Mouse (Mus musculus) CH12.LX (cell line): ENCODE results near the gene Pdzd8. TPM values are rescaled to one million over a fixed set of nuclear protein-coding genes. Genes with fewer than 3 reads are reported as not detected.

Experiments
- DNase-seq: peaks from one replicate; pipeline ENCODE4 v3.0.0-alpha.2; 2013; ENCODE audit errors: extremely low read depth
- H3K27ac ChIP-seq: 2 replicates; pipeline ENCODE4 v1.5.1; 2012; ENCODE audit warnings: low read depth, mild to moderate bottlenecking, control low read depth, moderate library complexity; ENCODE audit not compliant: insufficient read depth
- H3K27me3 ChIP-seq: replicated peaks from 2 replicates; pipeline ENCODE3; 2012; ENCODE audit warnings: inconsistent platforms
- H3K36me3 ChIP-seq, 2 experiments: replicated peaks in 1 of 2; 2 replicates each; pipeline versions ENCODE3 to v1.6.1; 2012; ENCODE audit warnings: inconsistent platforms in 1 of 2, low read length in 1 of 2, mild to moderate bottlenecking in 1 of 2, mixed read lengths in 1 of 2, moderate library complexity in 1 of 2; ENCODE audit not compliant: control insufficient read depth in 1 of 2, insufficient read depth in 1 of 2
- H3K4me1 ChIP-seq, 2 experiments: 2 replicates each; pipeline ENCODE4 v1.6.1; 2012; ENCODE audit warnings: inconsistent platforms in 1 of 2, moderate library complexity in 1 of 2; ENCODE audit not compliant: insufficient read depth in 2 of 2, control insufficient read depth in 1 of 2
- H3K4me2 ChIP-seq: 2 replicates; pipeline ENCODE4 v1.6.1; 2012; ENCODE audit warnings: low read depth, mild to moderate bottlenecking, control low read depth; ENCODE audit not compliant: poor library complexity, insufficient read depth, severe bottlenecking
- H3K4me3 ChIP-seq, 3 experiments: fragments of 150-350 bp in 1 of 3; sonication (generic) in 1 of 3; replicated peaks in 1 of 3; 2 replicates each; pipeline versions ENCODE3 to v1.5.1; 2011 to 2012; ENCODE audit warnings: low read depth in 2 of 3, low read length in 2 of 3, mild to moderate bottlenecking in 2 of 3, moderate library complexity in 2 of 3, control low read depth in 1 of 3, improper control_type of control experiment in 1 of 3, inconsistent platforms in 1 of 3, mixed read lengths in 1 of 3; ENCODE audit not compliant: poor library complexity in 1 of 3
- H3K79me2 ChIP-seq: replicated peaks from 2 replicates; pipeline ENCODE4 v1.6.1; 2012; ENCODE audit warnings: mild to moderate bottlenecking, moderate library complexity; ENCODE audit not compliant: control insufficient read depth, poor library complexity, insufficient read depth, severe bottlenecking; ENCODE audit errors: extremely low read depth
- H3K9ac ChIP-seq: 2 replicates; pipeline ENCODE4 v1.6.1; 2012; ENCODE audit warnings: low read depth, mild to moderate bottlenecking, control low read depth, moderate library complexity; ENCODE audit not compliant: insufficient read depth
- H3K9me3 ChIP-seq: replicated peaks from 2 replicates; pipeline ENCODE3; 2012; ENCODE audit warnings: low read length, inconsistent platforms, mixed read lengths
- BHLHE40 ChIP-seq: IDR thresholded peaks from 2 replicates; pipeline ENCODE4 v1.6.1; 2011; ENCODE audit warnings: mild to moderate bottlenecking, low read depth, low read length, improper control_type of control experiment
- CHD2 ChIP-seq: IDR thresholded peaks from 2 replicates; pipeline ENCODE4 v1.6.1; 2011; ENCODE audit warnings: low read length, improper control_type of control experiment
- CTCF ChIP-seq, 2 experiments: IDR thresholded peaks in 1 of 2; conservative IDR thresholded peaks in 1 of 2; 2 replicates each; pipeline ENCODE4 v1.5.1; 2011 to 2012; ENCODE audit warnings: low read depth in 2 of 2, low read length in 2 of 2, improper control_type of control experiment in 1 of 2, inconsistent platforms in 1 of 2, mild to moderate bottlenecking in 1 of 2, moderate library complexity in 1 of 2
- E2F4 ChIP-seq: IDR thresholded peaks from 2 replicates; pipeline ENCODE4 v1.6.1; 2011; ENCODE audit warnings: low read depth, low read length, improper control_type of control experiment; ENCODE audit not compliant: insufficient replicate concordance
- EP300 ChIP-seq: IDR thresholded peaks from 2 replicates; pipeline ENCODE4 v1.6.1; 2011; ENCODE audit warnings: low read length, improper control_type of control experiment
- HCFC1 ChIP-seq: IDR thresholded peaks from 2 replicates; pipeline ENCODE4 v1.6.1; 2012; ENCODE audit warnings: low read depth, mild to moderate bottlenecking, inconsistent platforms, low read length, improper control_type of control experiment
- JUN ChIP-seq: IDR thresholded peaks from 2 replicates; pipeline ENCODE4 v1.6.1; 2011; ENCODE audit warnings: low read depth, mild to moderate bottlenecking, low read length, improper control_type of control experiment, moderate library complexity; ENCODE audit not compliant: insufficient read depth
- KAT2A ChIP-seq: IDR thresholded peaks from 2 replicates; pipeline ENCODE4 v1.6.1; 2012; ENCODE audit warnings: low read length, improper control_type of control experiment, inconsistent platforms; ENCODE audit not compliant: insufficient replicate concordance
- MAFK ChIP-seq: IDR thresholded peaks from 2 replicates; pipeline ENCODE4 v1.6.1; 2011; ENCODE audit warnings: low read length, improper control_type of control experiment; ENCODE audit not compliant: insufficient replicate concordance
- MAX ChIP-seq: IDR thresholded peaks from 2 replicates; pipeline ENCODE4 v1.6.1; 2011; ENCODE audit warnings: low read length, improper control_type of control experiment
- MAZ ChIP-seq: IDR thresholded peaks from 2 replicates; pipeline ENCODE4 v1.6.1; 2012; ENCODE audit warnings: low read depth, mild to moderate bottlenecking, inconsistent platforms, low read length, improper control_type of control experiment, moderate library complexity
- MXI1 ChIP-seq: IDR thresholded peaks from 2 replicates; pipeline ENCODE4 v1.6.1; 2011; ENCODE audit warnings: mild to moderate bottlenecking, low read depth, low read length, improper control_type of control experiment
- MYC ChIP-seq: IDR thresholded peaks from 2 replicates; pipeline ENCODE4 v1.6.1; 2011; ENCODE audit warnings: low read depth, mild to moderate bottlenecking, improper control_type of control experiment, low read length
- NELFE ChIP-seq: IDR thresholded peaks from 2 replicates; pipeline ENCODE4 v1.6.1; 2011; ENCODE audit warnings: low read depth, low read length, improper control_type of control experiment
- NRF1 ChIP-seq: IDR thresholded peaks from 2 replicates; pipeline ENCODE4 v1.6.1; 2014; ENCODE audit warnings: low read depth, mild to moderate bottlenecking, inconsistent platforms, low read length, improper control_type of control experiment, moderate library complexity
- PAX5 ChIP-seq: IDR thresholded peaks from 2 replicates; pipeline ENCODE4 v1.6.1; 2012; ENCODE audit warnings: low read length, inconsistent platforms, mixed read lengths
- POLR2A ChIP-seq: IDR thresholded peaks from 2 replicates; pipeline ENCODE4 v1.6.1; 2011; ENCODE audit warnings: low read depth, mild to moderate bottlenecking, improper control_type of control experiment, low read length
- POLR2AphosphoS2 ChIP-seq: IDR thresholded peaks from 2 replicates; pipeline ENCODE4 v1.6.1; 2011; ENCODE audit warnings: low read depth, low read length, improper control_type of control experiment
- RAD21 ChIP-seq: IDR thresholded peaks from 2 replicates; pipeline ENCODE4 v1.6.1; 2011; ENCODE audit warnings: low read depth, mild to moderate bottlenecking, low read length, improper control_type of control experiment, moderate library complexity
- SIN3A ChIP-seq: IDR thresholded peaks from 2 replicates; pipeline ENCODE4 v1.6.1; 2012; ENCODE audit warnings: low read length, improper control_type of control experiment, inconsistent platforms
- SMC3 ChIP-seq: IDR thresholded peaks from 2 replicates; pipeline ENCODE4 v1.6.1; 2011; ENCODE audit warnings: low read depth, low read length, improper control_type of control experiment
- TBP ChIP-seq: conservative IDR thresholded peaks from 2 replicates; pipeline ENCODE4 v1.6.1; 2011; ENCODE audit warnings: low read depth, low read length, improper control_type of control experiment
- TCF12 ChIP-seq: IDR thresholded peaks from 2 replicates; pipeline ENCODE4 v1.6.1; 2014; ENCODE audit warnings: low read depth, mild to moderate bottlenecking, inconsistent platforms, low read length, improper control_type of control experiment
- USF1 ChIP-seq: IDR thresholded peaks from 2 replicates; pipeline ENCODE4 v1.6.1; 2014; ENCODE audit warnings: low read depth, mild to moderate bottlenecking, inconsistent platforms, low read length, improper control_type of control experiment
- ZC3H11A ChIP-seq: IDR thresholded peaks from 2 replicates; pipeline ENCODE4 v1.6.1; 2012; ENCODE audit warnings: low read depth, mild to moderate bottlenecking, inconsistent platforms, low read length, improper control_type of control experiment
- ZKSCAN1 ChIP-seq: IDR thresholded peaks from 2 replicates; pipeline ENCODE4 v1.6.1; 2012; ENCODE audit warnings: low read depth, inconsistent platforms, low read length, improper control_type of control experiment, borderline replicate concordance
- ZNF384 ChIP-seq: IDR thresholded peaks from 2 replicates; pipeline ENCODE4 v1.6.1; 2012; ENCODE audit warnings: low read depth, low read length, improper control_type of control experiment, inconsistent platforms
- dilution Hi-C: fragments of 300-500 bp; cut with MboI; formaldehyde crosslinking; loops from 2 replicates; pipeline ENCODE4 v1.14.3; 2020; ENCODE audit warnings: low sequenced_read_pairs; ENCODE audit not compliant: extremely low pct_unique_long_range_greater_than_20kb, extremely low pct_ligation_motif_present
- in situ Hi-C: fragments of 300-500 bp; cut with MboI; formaldehyde crosslinking; loops from 3 replicates; pipeline ENCODE4 v1.14.3; 2019; ENCODE audit warnings: low sequenced_read_pairs, low pct_ligation_motif_present, low pct_unique_long_range_greater_than_20kb, mixed read lengths
- polyA plus RNA-seq: library from polyadenylated mRNA; unstranded; fragments of >175 nt; gene quantifications from 2 replicates; pipeline ENCODE4 v1.2.1, GENCODE M21; 2012; ENCODE audit warnings: low read depth; ENCODE audit not compliant: insufficient read length
- total RNA-seq, 2 experiments: library from RNA; depleted of rRNA; stranded (reverse); fragments of 300-350 nt in 1 of 2; fragments of >200 nt in 1 of 2; gene quantifications; 2 replicates each; pipeline ENCODE4 v1.2.3; 2012 to 2014

The Pdzd8 gene
- total and polyA plus RNA-seq, 3 experiments: 14.5 to 22.8 (median 20.2) TPM

GRCm38 (mm10) chr19:59357878-59358277, 12.3 kb upstream of the Pdzd8 start:
- H3K27ac ChIP-seq: no peak overlapping the region
- TF ChIP-seq TCF12 (no peak), JUN (no peak), EP300 (no peak), MYC (no peak), NRF1 (no peak), MAFK (no peak), TBP (no peak), CTCF (conservative IDR thresholded peaks at IDR 0.05 in 1 of 2, IDR thresholded peaks at IDR 0.05 in 1 of 2; ENCODE audit: low read depth in 2 of 2, low read length in 2 of 2) (no peak), POLR2A (no peak), MAZ (no peak), RAD21 (no peak), NELFE (no peak), MXI1 (no peak), KAT2A (no peak), SMC3 (no peak), CHD2 (no peak), ZC3H11A (no peak), HCFC1 (no peak), ZKSCAN1 (no peak)
- H3K79me2 ChIP-seq: no peaks in the 10 kb centered on the region
- no peaks in the 10 kb centered on the region for H3K4me1 ChIP-seq
- in situ Hi-C loops (no loop called here), dilution Hi-C loops (no loop called here)
- DNase-seq: no peak
- H3K4me2 ChIP-seq: no peak overlapping the region
- H3K36me3 ChIP-seq: no peaks in the 10 kb centered on the region
- H3K9me3 ChIP-seq: no peaks in the 10 kb centered on the region
- no peak overlapping the region for H3K9ac ChIP-seq
- H3K4me3 ChIP-seq: no peak overlapping the region
- H3K27me3 ChIP-seq: no peaks in the 10 kb centered on the region

GRCm38 (mm10) chr19:59356843-59357595, 11.4 kb upstream of the Pdzd8 start:
- Histone ChIP-seq H3K9me3 (no peaks in the 10 kb centered on the region), H3K4me2 (no peak overlapping the region), H3K27me3 (no peaks in the 10 kb centered on the region), H3K79me2 (no peaks in the 10 kb centered on the region), H3K36me3 (no peaks in the 10 kb centered on the region), H3K4me1 (peaks cover 0 to 6% of the 10 kb centered on the region in 2 experiments; a peak in 2 of 4 replicates), H3K27ac (no peak overlapping the region), H3K9ac (no peak overlapping the region), H3K4me3 (no peak overlapping the region)
- in situ Hi-C loops: no loop called here
- DNase-seq: no peak
- dilution Hi-C loops: no loop called here
- no peak for TF ChIP-seq POLR2AphosphoS2
- no peak for TF ChIP-seq MAX
- no peak for TF ChIP-seq KAT2A
- TF ChIP-seq BHLHE40: no peak
- no peak for TF ChIP-seq TBP
- no peak for TF ChIP-seq RAD21
- no peak for TF ChIP-seq POLR2A
- no peak for TF ChIP-seq PAX5
- TF ChIP-seq E2F4: no peak
- TF ChIP-seq ZNF384: no peak
- TF ChIP-seq MXI1: no peak
- TF ChIP-seq USF1: no peak
- no peak for TF ChIP-seq SIN3A
